Mouse (Mus musculus) midbrain, postnatal 0 days (tissue): ENCODE results near the gene Mpl. TPM values are rescaled to one million over a fixed set of nuclear protein-coding genes. Genes with fewer than 3 reads are reported as not detected.

Experiments
- ATAC-seq: fragments of 200-750 bp; cut with Nextera tagmentation; 2 replicates; pipeline ENCODE4 v1.8.0; 2017; ENCODE audit warnings: moderate number of reproducible peaks, mild to moderate bottlenecking, moderate TSS enrichment, moderate library complexity; ENCODE audit not compliant: low FRiP score
- DNase-seq: peaks from one replicate; pipeline ENCODE4 v3.0.0-alpha.2; 2015; ENCODE audit warnings: low spot score
- H3K27ac ChIP-seq: fragments of 300-500 bp; sonication (generic); 2 replicates; pipeline ENCODE4 v1.5.1; 2014; ENCODE audit warnings: low read depth, mild to moderate bottlenecking, low read length, mixed read lengths
- H3K27me3 ChIP-seq: fragments of 300-500 bp; sonication (generic); 2 replicates; pipeline ENCODE4 v1.6.1; 2014; ENCODE audit warnings: low read length, control low read depth, mixed read lengths; ENCODE audit not compliant: insufficient read depth
- H3K36me3 ChIP-seq: fragments of 300-500 bp; sonication (generic); 2 replicates; pipeline ENCODE4 v1.6.1; 2014; ENCODE audit warnings: low read length, control low read depth, mixed read lengths; ENCODE audit not compliant: insufficient read depth
- H3K4me1 ChIP-seq: fragments of 300-500 bp; sonication (generic); 2 replicates; pipeline ENCODE4 v1.6.1; 2014; ENCODE audit warnings: mild to moderate bottlenecking, control low read depth, antibody characterized with exemption, low read length, mixed read lengths; ENCODE audit not compliant: insufficient read depth
- H3K4me2 ChIP-seq: fragments of 300-500 bp; sonication (generic); 2 replicates; pipeline ENCODE4 v1.6.1; 2014; ENCODE audit warnings: low read depth, mild to moderate bottlenecking, low read length, mixed read lengths; ENCODE audit not compliant: poor library complexity, severe bottlenecking
- H3K4me3 ChIP-seq: fragments of 300-500 bp; sonication (generic); 2 replicates; pipeline ENCODE4 v1.5.1; 2014; ENCODE audit warnings: low read depth, mild to moderate bottlenecking, low read length, moderate library complexity
- H3K9ac ChIP-seq: fragments of 300-500 bp; sonication (generic); replicated peaks from 2 replicates; pipeline ENCODE4 v1.6.1; 2014; ENCODE audit warnings: mild to moderate bottlenecking, low read length, moderate library complexity, mixed read lengths; ENCODE audit not compliant: poor library complexity, severe bottlenecking
- H3K9me3 ChIP-seq: fragments of 300-500 bp; sonication (generic); 2 replicates; pipeline ENCODE4 v1.6.1; 2016; ENCODE audit warnings: low read length, control low read depth
- CTCF ChIP-seq: IDR thresholded peaks from 2 replicates; pipeline ENCODE4 v1.5.1; 2016; ENCODE audit warnings: antibody characterized with exemption, mild to moderate bottlenecking
- WGBS: fragments of 180-500 bp; shearing (Covaris S2); extraction: QIAGEN DNeasy Blood & Tissue Kit; methylation state at CpG from one replicate; pipeline ENCODE4 v1.1.7; 2014; 5-methylcytosine and 5-hydroxymethylcytosine counted together
- polyA plus RNA-seq: library from polyadenylated mRNA; unstranded; fragments of >200 nt; fragmentation: Nextera tagmentation; extraction: Ambion mirVana; gene quantifications from 2 replicates; pipeline ENCODE4 v1.2.1, GENCODE M21; 2015
- total RNA-seq: library from RNA; depleted of rRNA; stranded (reverse); fragments of >200 nt; gene quantifications from 2 replicates; pipeline ENCODE4 v1.2.3, GENCODE M21; 2014

Gene Mpl
- total and polyA plus RNA-seq, 2 experiments from 2014 or later, result 0.11 TPM

DNA sequence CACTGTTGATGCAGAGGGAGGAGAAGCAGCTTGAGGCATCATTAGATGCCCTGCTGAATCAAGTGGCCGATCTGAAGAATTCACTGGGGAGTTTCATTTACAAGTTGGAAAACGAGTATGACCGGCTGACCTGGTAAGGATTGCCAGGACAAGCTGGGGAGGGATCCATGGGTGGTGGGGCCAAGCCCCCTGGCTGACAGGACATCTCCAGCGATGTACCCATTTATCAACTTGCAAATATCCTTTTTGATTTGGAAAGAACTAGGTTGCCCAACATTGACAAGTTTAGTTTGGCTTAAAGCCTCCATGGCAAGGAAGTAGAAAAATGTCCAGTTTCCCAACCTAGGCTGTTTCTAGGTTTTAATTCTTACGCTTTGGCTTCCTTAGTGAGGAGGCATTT, 46.4 kb downstream of the Mpl start:
- Histone ChIP-seq H3K9me3 (no peaks in the 10 kb centered on the region), H3K9ac (no peak overlapping the region), H3K36me3 (peaks cover 42% of the 10 kb centered on the region), H3K4me2 (no peak overlapping the region), H3K27ac (no peak overlapping the region), H3K4me1 (peaks cover 7% of the 10 kb centered on the region), H3K27me3 (no peaks in the 10 kb centered on the region), H3K4me3 (no peak overlapping the region)
- TF ChIP-seq CTCF, result no peak
- 88% methylated on average over 5 of the region's 5 CpGs for WGBS
- ATAC-seq, result no peak
- no peak for DNase-seq

DNA sequence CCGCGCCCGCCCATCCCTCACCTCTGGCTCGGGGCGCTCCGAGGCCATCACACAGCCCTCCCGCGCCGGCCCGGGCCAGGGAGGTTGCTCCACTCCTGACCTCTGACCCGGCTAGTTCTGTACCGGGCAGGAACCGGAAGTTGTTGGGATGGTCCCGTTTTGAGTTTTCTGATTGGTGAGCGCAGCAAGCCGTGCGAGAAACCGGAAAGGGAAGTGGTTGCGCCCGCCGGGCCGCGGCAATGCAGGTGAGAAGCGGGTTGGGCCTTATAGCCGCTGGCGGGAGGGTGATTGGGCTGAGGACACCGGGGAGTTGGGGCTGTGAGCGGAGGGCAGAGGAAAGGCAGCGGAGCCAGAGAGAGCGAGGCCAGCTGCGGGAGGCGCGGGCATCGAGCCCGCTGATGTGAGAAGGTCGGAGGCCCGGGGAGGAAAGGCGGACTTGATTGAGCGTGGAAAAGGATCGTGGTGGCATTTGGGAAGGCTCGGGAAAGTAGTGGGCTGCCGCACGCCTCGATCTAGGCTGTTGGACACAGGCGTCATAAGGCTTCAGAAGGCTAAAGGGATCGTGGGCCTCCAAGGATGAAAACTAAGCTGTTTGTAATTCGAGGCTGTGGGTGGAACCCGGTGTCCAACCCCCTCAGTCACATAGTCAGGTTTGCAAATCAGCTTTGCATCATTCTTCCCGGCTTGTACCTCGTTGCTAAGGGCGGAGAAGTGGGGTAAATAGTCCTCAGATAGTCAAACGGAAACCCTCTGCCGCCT, 48.0 kb downstream of the Mpl start, which contains the start of the genes Szt2 and Med8:
Szt2 (minus strand) TSS at position 132 of the 759 bp plus-strand sequence.
Med8 (plus strand) TSS at position 196 of the 759 bp plus-strand sequence.
- TF ChIP-seq CTCF, result no peak
- H3K4me2 ChIP-seq, result peak within 1 kb of the TSS; percentile 79
- H3K4me3 ChIP-seq, result peak within 1 kb of the TSS; percentile 59
- H3K9me3 ChIP-seq, result no peaks in the 10 kb centered on the region
- H3K4me1 ChIP-seq, result peaks cover 7% of the 10 kb centered on the region
- under 1% methylated on average over 53 of the region's 53 CpGs for WGBS
- no peaks in the 10 kb centered on the region for H3K27me3 ChIP-seq
- peak; percentile 94 for ATAC-seq
- DNase-seq, result peak; percentile 95
- peaks cover 30% of the 10 kb centered on the region for H3K36me3 ChIP-seq
- H3K27ac ChIP-seq, result peak within 1 kb of the TSS; percentile 67
- H3K9ac ChIP-seq, result peak within 1 kb of the TSS; percentile 81

DNA sequence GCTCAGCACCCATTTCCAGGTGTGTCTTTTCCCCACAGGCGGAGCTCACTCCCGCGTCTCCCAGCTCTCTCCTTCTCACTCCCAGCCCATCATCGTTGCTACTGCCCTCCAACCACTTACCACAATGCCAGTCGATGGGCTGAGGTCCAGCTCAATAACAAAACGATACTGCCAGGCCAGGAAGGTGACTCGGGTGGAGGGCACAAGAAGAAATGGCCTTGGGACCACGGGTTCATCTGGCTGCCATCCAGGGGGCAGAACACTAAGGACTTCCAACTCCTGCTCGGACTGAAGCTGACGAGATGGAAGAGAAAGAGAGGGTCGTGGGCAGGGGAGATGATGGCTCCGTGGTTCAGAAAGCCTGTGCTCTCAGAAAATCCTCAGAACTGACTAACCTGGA, 54.6 kb downstream of the Mpl start:
- no peak overlapping the region for H3K9ac ChIP-seq
- 94% methylated on average over 12 of the region's 12 CpGs for WGBS
- DNase-seq (no peak), ATAC-seq (no peak)
- no peaks in the 10 kb centered on the region for H3K4me1 ChIP-seq
- no peaks in the 10 kb centered on the region for H3K9me3 ChIP-seq
- H3K27me3 ChIP-seq, result no peaks in the 10 kb centered on the region
- no peak overlapping the region for H3K4me2 ChIP-seq
- H3K27ac ChIP-seq, result no peak overlapping the region
- no peak overlapping the region for H3K4me3 ChIP-seq
- no peak for TF ChIP-seq CTCF
- H3K36me3 ChIP-seq, result peaks cover 51% of the 10 kb centered on the region

DNA sequence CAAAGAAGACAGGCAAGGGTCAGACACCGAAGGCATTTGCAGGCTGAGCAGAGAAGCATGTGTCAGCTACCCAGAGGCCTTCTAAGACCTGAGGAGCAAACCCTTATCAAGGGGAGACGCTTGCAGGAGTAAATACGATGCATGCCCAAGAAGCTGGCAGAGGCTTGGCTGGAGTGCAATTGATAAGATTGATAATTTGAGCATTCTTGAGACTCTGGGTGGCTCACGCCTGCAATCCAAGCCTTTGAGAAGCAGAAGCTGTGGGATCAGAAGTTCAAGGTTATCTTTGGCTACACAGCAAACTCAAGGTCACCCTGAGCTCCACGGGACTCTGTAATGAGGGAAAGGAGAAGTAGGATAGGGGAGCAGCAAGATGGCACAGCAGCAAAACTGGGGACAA, 55.4 kb downstream of the Mpl start:
- no peak for DNase-seq
- Histone ChIP-seq H3K9ac (no peak overlapping the region), H3K27me3 (no peaks in the 10 kb centered on the region), H3K4me2 (no peak overlapping the region), H3K9me3 (no peaks in the 10 kb centered on the region), H3K4me3 (no peak overlapping the region), H3K27ac (no peak overlapping the region), H3K36me3 (peaks cover 59% of the 10 kb centered on the region), H3K4me1 (no peaks in the 10 kb centered on the region)
- ATAC-seq, result no peak
- TF ChIP-seq CTCF, result no peak
- over 99% methylated on average over 5 of the region's 5 CpGs for WGBS

DNA sequence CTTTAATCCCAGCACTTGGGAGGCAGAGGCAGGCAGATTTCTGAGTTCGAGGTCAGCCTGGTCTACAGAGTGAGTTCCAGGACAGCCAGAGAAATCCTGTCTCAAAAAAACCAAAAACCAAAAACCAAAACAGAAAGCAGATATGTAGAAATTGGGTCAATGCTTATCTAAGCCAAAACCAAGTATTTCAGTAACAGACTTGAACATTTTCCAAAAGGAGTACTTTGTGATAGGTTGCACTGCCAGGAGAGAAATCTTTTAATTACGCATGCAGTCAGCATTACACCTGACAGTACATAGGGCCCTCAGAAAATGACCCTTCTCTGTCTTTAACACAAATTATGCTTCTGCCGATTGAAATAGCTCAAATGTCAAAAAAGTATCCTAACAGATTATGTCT, 55.9 kb downstream of the Mpl start:
- H3K4me3 ChIP-seq, result no peak overlapping the region
- no peak for TF ChIP-seq CTCF
- no peaks in the 10 kb centered on the region for H3K9me3 ChIP-seq
- no peak for DNase-seq
- H3K27me3 ChIP-seq, result no peaks in the 10 kb centered on the region
- H3K9ac ChIP-seq, result no peak overlapping the region
- no peaks in the 10 kb centered on the region for H3K4me1 ChIP-seq
- ATAC-seq, result no peak
- peaks cover 63% of the 10 kb centered on the region for H3K36me3 ChIP-seq
- H3K4me2 ChIP-seq, result no peak overlapping the region
- WGBS, result 96% methylated on average over 3 of the region's 3 CpGs
- H3K27ac ChIP-seq, result no peak overlapping the region

DNA sequence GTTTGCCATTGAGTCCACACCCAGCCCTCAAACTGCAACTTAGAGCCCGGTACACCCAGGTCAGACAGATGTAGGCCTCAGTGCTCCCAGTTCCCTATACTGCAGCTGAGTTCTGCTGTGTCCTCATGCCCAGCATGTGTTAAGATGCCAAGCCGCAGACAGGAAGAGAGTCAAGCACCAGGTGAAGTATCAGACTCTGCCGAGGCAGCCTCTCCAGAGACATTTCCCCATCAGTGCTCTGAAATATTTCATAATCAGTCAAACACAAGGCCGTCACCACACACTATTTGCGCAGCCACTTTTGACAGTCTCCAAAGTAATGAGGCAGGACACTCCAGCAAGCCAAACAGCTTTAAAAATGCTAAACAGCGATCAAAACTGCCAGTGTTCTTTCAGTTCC, 58.9 kb downstream of the Mpl start:
- no peak for TF ChIP-seq CTCF
- H3K9ac ChIP-seq, result no peak overlapping the region
- peaks cover 84% of the 10 kb centered on the region for H3K36me3 ChIP-seq
- no peak overlapping the region for H3K27ac ChIP-seq
- DNase-seq (no peak), ATAC-seq (no peak)
- 94% methylated on average over 6 of the region's 6 CpGs for WGBS
- H3K4me3 ChIP-seq, result no peak overlapping the region
- H3K4me1 ChIP-seq, result no peaks in the 10 kb centered on the region
- no peak overlapping the region for H3K4me2 ChIP-seq
- H3K27me3 ChIP-seq, result no peaks in the 10 kb centered on the region
- no peaks in the 10 kb centered on the region for H3K9me3 ChIP-seq
